Mouse (Mus musculus) retina, adult 2 months (tissue): Measurements from ENCODE around the gene Stk10.

Experiments used
- DNase-seq: peaks from one replicate; pipeline ENCODE4 v3.0.0-alpha.2; 2012; ENCODE audit warnings: low read depth, low spot score

Stk10 gene

GRCm38 (mm10) chr11:32524122-32524920, 8.8 kb upstream of the Stk10 start:
- DNase-seq, result no peak

- DNase-seq, result no peak
These were observed 6.1 kb upstream of the Stk10 start for GRCm38 (mm10) chr11:32527006-32527405.

GRCm38 (mm10) chr11:32530151-32530550, 3.0 kb upstream of the Stk10 start:
- DNase-seq, result no peak

GRCm38 (mm10) chr11:32531871-32532764, 987 bp upstream of the Stk10 start, which contains the start of gene Efcab9:
Gene Efcab9 (minus strand): TSS chr11:32532081.
- DNase-seq, result no peak

GRCm38 (mm10) chr11:32533482-32534261, 567 bp downstream of the Stk10 start:
- DNase-seq, result no peak

GRCm38 (mm10) chr11:32534453-32535075, 1.5 kb downstream of the Stk10 start:
- DNase-seq, result no peak

GRCm38 (mm10) chr11:32535646-32536045, 2.5 kb downstream of the Stk10 start:
- DNase-seq, result no peak

- no peak for DNase-seq
These were observed 3.8 kb downstream of the Stk10 start for GRCm38 (mm10) chr11:32536954-32537353.

- no peak for DNase-seq
These were observed 5.3 kb downstream of the Stk10 start for GRCm38 (mm10) chr11:32538435-32538834.

GRCm38 (mm10) chr11:32538846-32539245, 5.7 kb downstream of the Stk10 start:
- DNase-seq, result no peak

- no peak for DNase-seq
These were observed 6.6 kb downstream of the Stk10 start for GRCm38 (mm10) chr11:32539717-32540116.

GRCm38 (mm10) chr11:32540463-32540862, 7.4 kb downstream of the Stk10 start:
- no peak for DNase-seq

- DNase-seq, result no peak
These were observed 9.1 kb downstream of the Stk10 start for GRCm38 (mm10) chr11:32542181-32542580.

GRCm38 (mm10) chr11:32542687-32543411, 9.7 kb downstream of the Stk10 start:
- DNase-seq, result no peak

- DNase-seq, result no peak
These were observed 10.9 kb downstream of the Stk10 start for GRCm38 (mm10) chr11:32544041-32544440.

- no peak for DNase-seq
These were observed 11.4 kb downstream of the Stk10 start for GRCm38 (mm10) chr11:32544497-32544896.

GRCm38 (mm10) chr11:32545605-32546004, 12.5 kb downstream of the Stk10 start:
- DNase-seq, result no peak

- no peak for DNase-seq
These were observed 13.4 kb downstream of the Stk10 start for GRCm38 (mm10) chr11:32546483-32546882.

- no peak for DNase-seq
These were observed 14.4 kb downstream of the Stk10 start for GRCm38 (mm10) chr11:32547391-32547947.

- no peak for DNase-seq
These were observed 15.1 kb downstream of the Stk10 start for GRCm38 (mm10) chr11:32548240-32548639.
